Comparison of ENCODE assay signal across 29 mouse cellular contexts in genomic region chr1:106019854-106020253, GRCm38 (mm10). TPM values are rescaled to one million over a fixed set of nuclear protein-coding genes. Genes with fewer than 3 reads are reported as not detected.
DNase-seq lines count a peak whose midpoint lies in the region; ATAC-seq and TF ChIP-seq lines count a peak whose summit lies in the region.
"Had no signal": no experiment of that assay in that cellular context is flagged by ENCODE, and none has a peak within 500 bp of the region (broad histone marks: within the 10 kb centered on the region; RNA-seq: fewer than 3 reads in every experiment).

No protein-coding gene starts in this region.

- DNase-seq in spleen, adult 2 months (ENCODE audit: low read depth in 1 of 2, low spot score in 2 of 2), result no peak
- no peak for DNase-seq in spleen, adult 18-20 months
- peak; percentile 25 for DNase-seq in MEL (ENCODE audit: low read depth, low spot score)
- DNase-seq in splenic B cell, adult 2 months (ENCODE audit: low read depth, low spot score), result peak; percentile 56
- DNase-seq in frontal cortex, postnatal 36 days (ENCODE audit: low spot score in 2 of 2), result no peak
- DNase-seq in adrenal gland, postnatal 4 days (ENCODE audit: low spot score in 2 of 2), result no peak
- DNase-seq: adrenal gland, adult 2 months; adrenal gland, postnatal 36 days; cerebellum, adult 11 months; cerebellum, adult 9-11 months; heart, postnatal 36 days; kidney, adult 11 months; kidney, postnatal 25 days; liver; lung, postnatal 36 days; midbrain, embryonic 14.5 days; right cerebral cortex, postnatal 25 days had no signal

- H3K4me1 ChIP-seq in spleen, adult 2 months (ENCODE audit: control insufficient read depth, insufficient read depth, insufficient read length), result no peaks in the 10 kb centered on the region
- H3K4me1 ChIP-seq in MEL (ENCODE audit: control insufficient read depth in 1 of 2, insufficient read depth in 2 of 2, low read length in 2 of 2), result peaks cover 36 to 41% of the 10 kb centered on the region in 2 experiments
- H3K4me1 ChIP-seq: embryonic facial prominence, embryonic 13.5 days; forebrain, embryonic 15.5 days; hindbrain, embryonic 13.5 days; kidney, embryonic 15.5 days; lung, embryonic 15.5 days; neural tube, embryonic 15.5 days; stomach, embryonic 15.5 days had no signal

- ATAC-seq in granulocyte monocyte progenitor cell, adult 5-6 weeks (replicated peaks; ENCODE audit: poor library complexity, severe bottlenecking), result peak; percentile 59
- no peak for ATAC-seq in CD4-positive, CD25-positive, alpha-beta regulatory T cell, adult 4 months
- ATAC-seq: activated CD4-positive, CD25-positive, alpha-beta regulatory T cell, adult 4 months; forebrain, embryonic 15.5 days had no signal

- TF ChIP-seq CTCF in spleen, adult 2 months (IDR thresholded peaks at IDR 0.05; ENCODE audit: extremely low read depth, insufficient read depth, insufficient read length, insufficient replicate concordance), result no peak
- no peak for TF ChIP-seq CTCF in MEL (IDR thresholded peaks at IDR 0.05 in 2 of 3, conservative IDR thresholded peaks at IDR 0.05 in 1 of 3; ENCODE audit: control insufficient read depth in 1 of 3, insufficient read depth in 1 of 3, low read depth in 2 of 3, low read length in 3 of 3, poor library complexity in 1 of 3, severe bottlenecking in 1 of 3)

- H3K9ac ChIP-seq in MEL (ENCODE audit: control insufficient read depth, low read depth, low read length, poor library complexity, severe bottlenecking), result no peak overlapping the region; the same call in 1 of the 2 replicates
- H3K9ac ChIP-seq: embryonic facial prominence, embryonic 13.5 days; forebrain, embryonic 15.5 days; hindbrain, embryonic 13.5 days; kidney, embryonic 15.5 days; liver, embryonic 15.5 days; lung, embryonic 15.5 days; neural tube, embryonic 15.5 days; stomach, embryonic 15.5 days had no signal

- no peak for TF ChIP-seq RAD21 in MEL (IDR thresholded peaks at IDR 0.05; ENCODE audit: low read depth, low read length)

- peaks cover 52% of the 10 kb centered on the region for H3K36me3 ChIP-seq in spleen, adult 2 months (ENCODE audit: control insufficient read depth, insufficient read depth, low read length)
- H3K36me3 ChIP-seq in MEL (ENCODE audit: control insufficient read depth in 1 of 2, insufficient read depth in 2 of 2, low read length in 2 of 2), result peaks cover 8 to 53% of the 10 kb centered on the region in 2 experiments
- H3K36me3 ChIP-seq in splenic B cell, adult 2 months (ENCODE audit: control insufficient read depth, insufficient read depth, low read length, poor library complexity, severe bottlenecking), result peaks cover 30% of the 10 kb centered on the region

- TF ChIP-seq POLR2A in spleen, adult 2 months (IDR thresholded peaks at IDR 0.05; ENCODE audit: low read depth, low read length), result no peak
- TF ChIP-seq POLR2A in MEL (IDR thresholded peaks at IDR 0.05; ENCODE audit: control insufficient read depth in 1 of 2, insufficient read depth in 1 of 2, low read depth in 1 of 2, low read length in 2 of 2, poor library complexity in 1 of 2), result no peak

- no peaks in the 10 kb centered on the region for H3K79me2 ChIP-seq in MEL (ENCODE audit: control insufficient read depth, insufficient read depth, low read length, poor library complexity)

- H3K27me3 ChIP-seq in spleen, adult 2 months (ENCODE audit: control insufficient read depth, insufficient read depth, low read length), result no peaks in the 10 kb centered on the region
- no peaks in the 10 kb centered on the region for H3K27me3 ChIP-seq in MEL (ENCODE audit: control insufficient read depth in 1 of 2, insufficient read depth in 2 of 2, low read length in 2 of 2)
- no peaks in the 10 kb centered on the region for H3K27me3 ChIP-seq in splenic B cell, adult 2 months (ENCODE audit: control insufficient read depth, insufficient read depth, low read length, poor library complexity, severe bottlenecking)
- H3K27me3 ChIP-seq: embryonic facial prominence, embryonic 13.5 days; forebrain, embryonic 15.5 days; hindbrain, embryonic 13.5 days; kidney, embryonic 15.5 days; liver, embryonic 15.5 days; lung, embryonic 15.5 days; neural tube, embryonic 15.5 days; stomach, embryonic 15.5 days had no signal

- H3K4me3 ChIP-seq in spleen, adult 2 months (ENCODE audit: extremely low read depth, insufficient read depth, insufficient read length), result no peak overlapping the region
- no peak overlapping the region for H3K4me3 ChIP-seq in MEL (ENCODE audit: control insufficient read depth in 1 of 2, insufficient read depth in 1 of 2, low read depth in 2 of 2, low read length in 2 of 2)
- H3K4me3 ChIP-seq: embryonic facial prominence, embryonic 13.5 days; forebrain, embryonic 10.5 days; forebrain, embryonic 15.5 days; hindbrain, embryonic 13.5 days; kidney, embryonic 15.5 days; liver, embryonic 15.5 days; lung, embryonic 15.5 days; neural tube, embryonic 15.5 days; stomach, embryonic 15.5 days had no signal

- 26% methylated on average over 6 of the region's 6 CpGs for WGBS in spleen, adult 2 months

- no peak for TF ChIP-seq EP300 in MEL (IDR thresholded peaks at IDR 0.05; ENCODE audit: low read depth in 1 of 2, low read length in 2 of 2)

- 0 out of 2 replicates have a peak overlapping the region, but pooled peaks have one; percentile 18 for H3K27ac ChIP-seq in spleen, adult 2 months (ENCODE audit: insufficient read depth, low read length)
- H3K27ac ChIP-seq in MEL (ENCODE audit: control insufficient read depth, low read depth, low read length), result no peak overlapping the region
- H3K27ac ChIP-seq: embryonic facial prominence, embryonic 13.5 days; forebrain, embryonic 10.5 days; forebrain, embryonic 15.5 days; hindbrain, embryonic 13.5 days; kidney, embryonic 15.5 days; liver, embryonic 15.5 days; lung, embryonic 15.5 days; neural tube, embryonic 15.5 days; stomach, embryonic 15.5 days had no signal

- no peaks in the 10 kb centered on the region for H3K9me3 ChIP-seq in MEL (replicated peaks; ENCODE audit: insufficient read depth, low read length)
- H3K9me3 ChIP-seq: embryonic facial prominence, embryonic 13.5 days; forebrain, embryonic 10.5 days; forebrain, embryonic 15.5 days; hindbrain, embryonic 13.5 days; kidney, embryonic 15.5 days; liver, embryonic 15.5 days; lung, embryonic 15.5 days; neural tube, embryonic 15.5 days; stomach, embryonic 15.5 days had no signal

TF ChIP-seq in MEL, 35 proteins besides CTCF, POLR2A, EP300 and RAD21:
- TF ChIP-seq ELF1 (IDR thresholded peaks at IDR 0.05; ENCODE audit: low read depth, low read length), result no peak
- no peak for TF ChIP-seq CHD1 (IDR thresholded peaks at IDR 0.05; ENCODE audit: low read depth, low read length)
- no peak for TF ChIP-seq ZNF384 (IDR thresholded peaks at IDR 0.05; ENCODE audit: low read depth, low read length)
- no peak for TF ChIP-seq KAT2A (conservative IDR thresholded peaks at IDR 0.05; ENCODE audit: low read depth, low read length)
- TF ChIP-seq SIN3A (IDR thresholded peaks at IDR 0.05; ENCODE audit: low read length), result no peak
TF ChIP-seq in MEL: peak in this region for 0.

RNA-seq across cellular contexts. Expression of gene Zcchc2, which starts 29.6 kb away (rescaled TPM):
- polyA plus RNA-seq in spleen, adult 2 months (2012; rRNA removed), result 16.9 and 20.0 TPM in 2 replicates
- total RNA-seq in MEL (2012; rRNA removed), result 10.3 and 10.5 TPM in 2 replicates
- polyA plus RNA-seq in MEL (2012; ENCODE audit: insufficient read depth in 1 of 2, insufficient read length in 2 of 2, low read depth in 1 of 2, low replicate concordance in 2 of 2, missing spikeins in 1 of 2), result 10 to 100 TPM; 19.1 to 25.0 TPM
- total RNA-seq in granulocyte monocyte progenitor cell, adult 5-6 weeks (2014; fragmentation: Nextera tagmentation), result 14.8 and 18.7 TPM in 2 replicates
- total RNA-seq in granulocyte monocyte progenitor cell, adult 5-6 weeks (2017), result 13.7 and 15.9 TPM in 2 replicates
- 1 to 10 TPM; 7.3 to 8.8 TPM for polyA plus RNA-seq in CD4-positive, CD25-positive, alpha-beta regulatory T cell, adult 4 months (2017; shearing (Covaris generic))
- 10 to 100 TPM; 18.8 to 19.5 TPM for total RNA-seq in adrenal gland, postnatal 4 days (2021)

Comparison
In these comparisons a context has a peak if more than half of its experiments do, and no peak if none do; other contexts are left out.
1. DNase-seq: peak in MEL (single experiment) and splenic B cell, adult 2 months (single experiment); none in spleen, adult 2 months (0 of 2), spleen, adult 18-20 months (0 of 2), frontal cortex, postnatal 36 days (0 of 2) and adrenal gland, postnatal 4 days (0 of 2).